Mouse (Mus musculus): ENCODE data around the gene Celsr2. TPM values are rescaled to one million over a fixed set of nuclear protein-coding genes. Genes with fewer than 3 reads are reported as not detected.

Gene Celsr2
- polyA plus RNA-seq, 1 experiment from 2014 or later, result 56.7 TPM

DNA sequence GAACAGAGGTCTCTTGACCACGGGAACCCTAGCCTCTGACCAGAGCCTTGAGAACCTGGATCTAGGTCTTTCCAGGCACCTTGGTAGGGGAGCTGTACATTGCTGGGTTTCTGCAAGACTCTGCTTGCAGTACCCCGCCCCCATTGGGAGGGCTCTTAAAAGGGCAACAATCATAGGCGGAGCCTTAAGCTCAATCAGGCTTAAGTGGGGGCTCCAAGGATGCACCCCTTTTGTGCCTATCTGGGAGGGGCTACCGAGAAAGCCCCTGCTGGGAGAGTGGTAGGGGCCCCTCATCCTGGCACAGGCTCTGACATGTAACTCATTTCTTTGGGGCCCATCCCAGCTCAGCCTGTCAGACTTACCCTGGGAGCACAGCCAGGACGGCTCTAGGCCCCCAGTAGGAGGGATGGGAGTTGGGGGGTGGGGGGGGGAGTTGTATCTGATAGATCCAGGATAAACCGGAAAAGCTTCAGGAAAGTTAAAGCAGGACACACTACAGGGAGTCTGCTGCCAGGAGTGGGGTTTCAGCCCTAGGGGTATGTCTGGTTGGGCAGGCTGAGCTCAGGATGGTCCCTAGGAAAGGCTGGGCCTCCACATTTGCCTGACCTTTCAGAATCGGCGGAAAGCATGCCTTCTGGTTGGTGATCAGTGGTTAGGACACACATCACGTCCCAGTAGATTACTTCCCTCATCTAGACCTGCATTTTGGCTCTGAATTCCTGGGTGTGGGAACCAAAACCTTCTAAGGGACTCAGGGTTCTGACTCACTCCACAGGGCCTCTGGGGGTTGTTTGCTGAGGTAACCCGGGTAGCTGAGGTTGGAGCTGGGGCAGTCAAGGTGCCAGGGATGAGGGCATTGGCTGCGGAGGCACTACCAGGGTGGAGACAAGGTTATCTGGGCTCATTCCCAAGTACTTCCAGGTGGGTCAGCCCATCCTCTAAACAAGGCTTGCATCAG is 8.8 kb upstream of the Celsr2 start:
- peak overlapping the region; percentile 42; the same call in 1 of the 2 replicates for H3K4me2 ChIP-seq (ENCODE audit: low read depth, low read length)
- H3K9ac ChIP-seq (replicated peaks; ENCODE audit: low read depth, low read length), result peak overlapping the region; percentile 43
- peak; percentile 83 for ATAC-seq (ENCODE audit: low read depth)
- no peak overlapping the region for H3K4me3 ChIP-seq (ENCODE audit: low read depth, low read length)
- peaks cover 22% of the 10 kb centered on the region for H3K4me1 ChIP-seq (ENCODE audit: control insufficient read depth, insufficient read depth, low read length)
- 17% methylated on average over 11 of the region's 11 CpGs for WGBS
- peak overlapping the region; percentile 58 for H3K27ac ChIP-seq (ENCODE audit: low read depth, low read length)
- H3K36me3 ChIP-seq (ENCODE audit: control insufficient read depth, insufficient read depth, low read length), result peaks cover 37% of the 10 kb centered on the region
- H3K9me3 ChIP-seq (ENCODE audit: control insufficient read depth, low read length), result no peaks in the 10 kb centered on the region
- H3K27me3 ChIP-seq (ENCODE audit: control insufficient read depth, insufficient read depth, low read length), result no peaks in the 10 kb centered on the region

DNA sequence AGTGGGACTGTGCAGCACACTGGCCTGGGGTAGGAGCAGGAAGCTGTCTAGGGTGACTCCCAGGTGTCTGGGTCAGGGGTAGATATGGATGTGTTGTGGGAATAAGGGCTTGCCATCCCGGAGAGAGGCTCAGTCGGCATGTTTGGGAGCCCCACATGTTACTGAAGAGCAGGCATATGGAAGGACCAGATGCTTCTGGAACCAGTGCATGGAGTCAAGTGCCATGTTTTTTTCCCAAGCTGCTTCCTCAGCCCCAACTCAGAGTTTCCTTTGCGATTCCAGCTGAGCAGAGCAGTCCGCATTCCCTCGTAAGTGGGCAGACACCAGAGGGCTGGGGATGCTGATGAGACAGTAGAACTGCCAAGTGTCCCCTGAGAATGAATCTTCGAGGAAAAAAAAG is 7.7 kb upstream of the Celsr2 start:
- no peak for ATAC-seq (ENCODE audit: low read depth)
- no peaks in the 10 kb centered on the region for H3K27me3 ChIP-seq (ENCODE audit: control insufficient read depth, insufficient read depth, low read length)
- H3K4me3 ChIP-seq (ENCODE audit: low read depth, low read length), result no peak overlapping the region
- H3K9me3 ChIP-seq (ENCODE audit: control insufficient read depth, low read length), result no peaks in the 10 kb centered on the region
- H3K4me2 ChIP-seq (ENCODE audit: low read depth, low read length), result peak overlapping the region; percentile 42; the same call in 1 of the 2 replicates
- peaks cover 28% of the 10 kb centered on the region for H3K36me3 ChIP-seq (ENCODE audit: control insufficient read depth, insufficient read depth, low read length)
- H3K4me1 ChIP-seq (ENCODE audit: control insufficient read depth, insufficient read depth, low read length), result peaks cover 22% of the 10 kb centered on the region
- H3K9ac ChIP-seq (replicated peaks; ENCODE audit: low read depth, low read length), result no peak overlapping the region
- 37% methylated on average over 6 of the region's 6 CpGs for WGBS
- H3K27ac ChIP-seq (ENCODE audit: low read depth, low read length), result no peak overlapping the region; the same call in 1 of the 2 replicates

GRCm38 (mm10) chr3:108415831-108416223 is 475 bp upstream of the Celsr2 start:
- Histone ChIP-seq H3K4me2 (ENCODE audit: low read depth, low read length) (peak overlapping the region; percentile 89), H3K4me3 (ENCODE audit: low read depth, low read length) (peak overlapping the region; percentile 94), H3K36me3 (ENCODE audit: control insufficient read depth, insufficient read depth, low read length) (peaks cover 15% of the 10 kb centered on the region), H3K4me1 (ENCODE audit: control insufficient read depth, insufficient read depth, low read length) (peaks cover 30% of the 10 kb centered on the region), H3K9ac (replicated peaks; ENCODE audit: low read depth, low read length) (peak overlapping the region; percentile 93), H3K27me3 (ENCODE audit: control insufficient read depth, insufficient read depth, low read length) (no peaks in the 10 kb centered on the region), H3K27ac (ENCODE audit: low read depth, low read length) (peak overlapping the region; percentile 85), H3K9me3 (ENCODE audit: control insufficient read depth, low read length) (no peaks in the 10 kb centered on the region)
- under 1% methylated on average over 48 of the region's 48 CpGs for WGBS
- peak; percentile 88 for ATAC-seq (ENCODE audit: low read depth)

DNA sequence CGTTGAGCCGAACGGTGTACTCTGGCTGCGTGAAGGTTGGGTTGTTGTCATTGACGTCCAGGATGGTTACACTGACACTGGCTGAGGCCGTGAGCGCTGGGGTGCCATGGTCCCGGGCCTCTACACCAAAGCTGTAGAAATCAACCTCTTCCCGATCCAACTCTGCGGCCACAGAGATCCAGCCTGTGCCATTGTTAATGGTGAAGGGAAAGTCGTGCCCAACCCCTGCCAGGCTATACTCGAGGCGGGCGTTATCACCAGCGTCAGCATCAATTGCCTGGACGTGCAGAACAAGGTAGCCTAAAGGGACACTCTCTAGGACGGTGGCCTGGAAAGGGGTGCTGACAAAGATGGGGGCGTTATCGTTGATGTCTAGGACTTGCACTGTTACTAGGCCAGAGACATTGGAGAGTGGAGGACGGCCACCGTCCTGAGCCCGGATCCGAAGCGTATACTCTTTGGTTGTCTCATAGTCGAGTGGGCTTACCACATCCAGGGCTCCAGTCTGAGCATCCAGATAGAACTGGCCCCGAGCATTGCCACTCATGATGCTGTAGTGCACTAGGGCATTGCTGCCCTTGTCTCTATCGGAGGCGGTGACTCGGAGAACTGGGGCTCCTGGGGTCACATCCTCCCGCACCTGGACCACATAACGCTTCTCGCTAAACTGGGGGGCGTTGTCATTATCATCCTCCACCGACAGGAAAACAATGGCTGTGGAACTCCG is 1.6 kb downstream of the Celsr2 start:
- Histone ChIP-seq H3K27me3 (ENCODE audit: control insufficient read depth, insufficient read depth, low read length) (no peaks in the 10 kb centered on the region), H3K27ac (ENCODE audit: low read depth, low read length) (no peak overlapping the region), H3K36me3 (ENCODE audit: control insufficient read depth, insufficient read depth, low read length) (peaks cover 15% of the 10 kb centered on the region), H3K9ac (replicated peaks; ENCODE audit: low read depth, low read length) (no peak overlapping the region), H3K4me2 (ENCODE audit: low read depth, low read length) (peak overlapping the region; percentile 89; the same call in 1 of the 2 replicates), H3K9me3 (ENCODE audit: control insufficient read depth, low read length) (no peaks in the 10 kb centered on the region), H3K4me3 (ENCODE audit: low read depth, low read length) (no peak overlapping the region), H3K4me1 (ENCODE audit: control insufficient read depth, insufficient read depth, low read length) (peaks cover 47% of the 10 kb centered on the region)
- WGBS, result 97% methylated on average over 35 of the region's 35 CpGs
- no peak for ATAC-seq (ENCODE audit: low read depth)

GRCm38 (mm10) chr3:108411754-108412121 is 3.6 kb downstream of the Celsr2 start:
- Histone ChIP-seq H3K36me3 (ENCODE audit: control insufficient read depth, insufficient read depth, low read length) (peaks cover 21% of the 10 kb centered on the region), H3K9me3 (ENCODE audit: control insufficient read depth, low read length) (no peaks in the 10 kb centered on the region), H3K4me1 (ENCODE audit: control insufficient read depth, insufficient read depth, low read length) (peaks cover 47% of the 10 kb centered on the region), H3K4me3 (ENCODE audit: low read depth, low read length) (peak overlapping the region; percentile 35), H3K27me3 (ENCODE audit: control insufficient read depth, insufficient read depth, low read length) (no peaks in the 10 kb centered on the region), H3K9ac (replicated peaks; ENCODE audit: low read depth, low read length) (peak overlapping the region; percentile 68), H3K27ac (ENCODE audit: low read depth, low read length) (peak overlapping the region; percentile 82), H3K4me2 (ENCODE audit: low read depth, low read length) (peak overlapping the region; percentile 80)
- ATAC-seq (ENCODE audit: low read depth), result peak; percentile 61
- 17% methylated on average over 6 of the region's 8 CpGs for WGBS

DNA sequence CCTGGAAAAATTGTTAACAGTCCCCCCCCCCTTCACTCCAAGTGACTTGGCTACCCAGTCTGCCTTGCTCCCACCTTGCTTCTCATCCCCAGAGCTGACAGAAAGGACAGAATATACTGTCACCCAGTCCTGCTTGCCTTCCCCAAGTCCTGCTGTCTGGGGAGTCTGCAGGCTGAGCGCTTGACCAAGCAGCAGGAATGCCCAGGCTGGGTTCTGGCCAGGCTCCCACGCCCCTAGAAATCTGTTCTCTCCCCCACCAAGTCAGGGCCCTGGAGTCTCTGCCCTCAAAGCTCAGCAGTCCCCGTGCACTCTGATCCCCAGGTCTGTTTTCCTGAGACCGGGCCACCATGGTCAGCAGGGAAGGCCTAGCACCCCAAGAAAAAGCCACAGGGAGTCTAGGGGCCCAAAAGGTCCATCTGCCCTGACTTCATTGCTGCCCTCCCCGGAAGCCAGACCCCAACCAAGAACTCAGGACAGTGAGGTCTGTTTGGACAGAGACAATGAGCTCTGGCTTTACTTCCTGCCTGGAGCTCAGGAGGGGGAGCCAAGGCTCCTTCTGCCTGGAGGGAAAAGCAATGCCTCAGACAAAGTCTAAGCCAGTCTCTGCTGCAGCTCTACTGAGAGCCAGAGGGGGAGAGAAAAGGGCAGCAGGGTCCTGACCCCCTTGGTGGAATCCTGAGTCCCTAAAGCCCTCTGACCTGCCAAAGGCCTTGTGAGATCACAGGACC is 4.2 kb downstream of the Celsr2 start:
- H3K9ac ChIP-seq (replicated peaks; ENCODE audit: low read depth, low read length), result peak overlapping the region; percentile 68
- 17% methylated on average over 5 of the region's 5 CpGs for WGBS
- peak overlapping the region; percentile 35 for H3K4me3 ChIP-seq (ENCODE audit: low read depth, low read length)
- no peak; the same call in 1 of the 2 replicates for ATAC-seq (ENCODE audit: low read depth)
- peak overlapping the region; percentile 80 for H3K4me2 ChIP-seq (ENCODE audit: low read depth, low read length)
- H3K9me3 ChIP-seq (ENCODE audit: control insufficient read depth, low read length), result no peaks in the 10 kb centered on the region
- H3K27ac ChIP-seq (ENCODE audit: low read depth, low read length), result peak overlapping the region; percentile 82
- H3K36me3 ChIP-seq (ENCODE audit: control insufficient read depth, insufficient read depth, low read length), result peaks cover 26% of the 10 kb centered on the region
- peaks cover 52% of the 10 kb centered on the region for H3K4me1 ChIP-seq (ENCODE audit: control insufficient read depth, insufficient read depth, low read length)
- no peaks in the 10 kb centered on the region for H3K27me3 ChIP-seq (ENCODE audit: control insufficient read depth, insufficient read depth, low read length)

DNA sequence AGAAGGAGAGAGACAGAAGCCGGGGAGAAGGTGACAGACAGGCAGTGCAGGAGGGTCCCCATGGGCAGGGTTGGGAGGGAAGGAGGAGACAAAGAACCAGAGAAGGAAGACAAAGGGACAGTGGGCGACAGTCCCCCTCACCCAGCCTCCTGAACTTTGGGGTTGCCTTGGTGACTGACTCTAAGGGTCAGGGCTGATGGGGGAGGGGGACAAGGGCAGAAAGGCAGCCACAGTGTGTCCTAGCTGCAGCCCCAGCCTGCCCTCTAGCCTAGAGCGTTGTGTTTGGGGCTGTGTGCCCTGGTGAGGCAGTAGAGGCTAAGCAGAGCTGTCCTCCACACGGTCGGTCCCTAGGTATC is 5.0 kb downstream of the Celsr2 start:
- H3K4me2 ChIP-seq (ENCODE audit: low read depth, low read length), result peak overlapping the region; percentile 80
- H3K36me3 ChIP-seq (ENCODE audit: control insufficient read depth, insufficient read depth, low read length), result peaks cover 26% of the 10 kb centered on the region
- H3K4me3 ChIP-seq (ENCODE audit: low read depth, low read length), result peak overlapping the region; percentile 35
- peak overlapping the region; percentile 68 for H3K9ac ChIP-seq (replicated peaks; ENCODE audit: low read depth, low read length)
- peak overlapping the region; percentile 82 for H3K27ac ChIP-seq (ENCODE audit: low read depth, low read length)
- H3K4me1 ChIP-seq (ENCODE audit: control insufficient read depth, insufficient read depth, low read length), result peaks cover 58% of the 10 kb centered on the region
- no peaks in the 10 kb centered on the region for H3K9me3 ChIP-seq (ENCODE audit: control insufficient read depth, low read length)
- peak; percentile 19 for ATAC-seq (ENCODE audit: low read depth)
- WGBS, result 4% methylated on average over 5 of the region's 5 CpGs
- no peaks in the 10 kb centered on the region for H3K27me3 ChIP-seq (ENCODE audit: control insufficient read depth, insufficient read depth, low read length)

GRCm38 (mm10) chr3:108409656-108410358 is 5.5 kb downstream of the Celsr2 start:
- Histone ChIP-seq H3K4me2 (ENCODE audit: low read depth, low read length) (peak overlapping the region; percentile 80), H3K27ac (ENCODE audit: low read depth, low read length) (peak overlapping the region; percentile 82), H3K36me3 (ENCODE audit: control insufficient read depth, insufficient read depth, low read length) (peaks cover 26% of the 10 kb centered on the region), H3K4me1 (ENCODE audit: control insufficient read depth, insufficient read depth, low read length) (peaks cover 57% of the 10 kb centered on the region), H3K9me3 (ENCODE audit: control insufficient read depth, low read length) (no peaks in the 10 kb centered on the region), H3K27me3 (ENCODE audit: control insufficient read depth, insufficient read depth, low read length) (no peaks in the 10 kb centered on the region), H3K4me3 (ENCODE audit: low read depth, low read length) (peak overlapping the region; percentile 35), H3K9ac (replicated peaks; ENCODE audit: low read depth, low read length) (peak overlapping the region; percentile 68)
- peak; percentile 10; the same call in 1 of the 2 replicates for ATAC-seq (ENCODE audit: low read depth)
- WGBS, result 14% methylated on average over 8 of the region's 8 CpGs
